Mouse (Mus musculus) lung, postnatal 0 days (tissue): ENCODE results near the gene Neurod2. TPM values are rescaled to one million over a fixed set of nuclear protein-coding genes. Genes with fewer than 3 reads are reported as not detected.

ENCODE experiments used
- ATAC-seq: fragments of 200-750 bp; cut with Nextera tagmentation; 2 replicates; pipeline ENCODE4 v1.8.0; 2017; ENCODE audit warnings: moderate library complexity
- DNase-seq: peaks from one replicate; pipeline ENCODE4 v3.0.0-alpha.2; 2016; ENCODE audit warnings: low spot score
- H3K27ac ChIP-seq: fragments of 300-500 bp; sonication (generic); 2 replicates; pipeline ENCODE4 v1.5.1; 2014; ENCODE audit warnings: antibody characterized with exemption, mild to moderate bottlenecking, low read length, mixed read lengths
- H3K27me3 ChIP-seq: fragments of 300-500 bp; sonication (generic); replicated peaks from 2 replicates; pipeline ENCODE4 v1.6.1; 2014; ENCODE audit warnings: low read length, mixed read lengths; ENCODE audit not compliant: insufficient read depth
- H3K36me3 ChIP-seq: fragments of 300-500 bp; sonication (generic); 2 replicates; pipeline ENCODE4 v1.6.1; 2014; ENCODE audit warnings: low read length, mixed read lengths; ENCODE audit not compliant: insufficient read depth
- H3K4me1 ChIP-seq: fragments of 300-500 bp; sonication (generic); 2 replicates; pipeline ENCODE4 v1.6.1; 2014; ENCODE audit warnings: antibody characterized with exemption, low read depth, low read length, mixed read lengths; ENCODE audit not compliant: insufficient read depth
- H3K4me2 ChIP-seq: fragments of 300-500 bp; sonication (generic); replicated peaks from 2 replicates; pipeline ENCODE4 v1.6.1; 2014; ENCODE audit warnings: low read depth, mild to moderate bottlenecking, low read length, moderate library complexity, mixed read lengths
- H3K4me3 ChIP-seq: fragments of 300-500 bp; sonication (generic); 2 replicates; pipeline ENCODE4 v1.5.1; 2014; ENCODE audit warnings: low read depth, low read length
- H3K9ac ChIP-seq: fragments of 300-500 bp; sonication (generic); replicated peaks from 2 replicates; pipeline ENCODE4 v1.6.1; 2014; ENCODE audit warnings: low read depth, mild to moderate bottlenecking
- H3K9me3 ChIP-seq: fragments of 300-500 bp; sonication (generic); 2 replicates; pipeline ENCODE4 v1.6.1; 2016; ENCODE audit warnings: low read length, mixed read lengths
- CTCF ChIP-seq: IDR thresholded peaks from 2 replicates; pipeline ENCODE4 v1.5.1; 2016; ENCODE audit warnings: antibody characterized with exemption, mild to moderate bottlenecking
- EP300 ChIP-seq: IDR thresholded peaks from 2 replicates; pipeline ENCODE4 v1.6.1; 2016; ENCODE audit warnings: antibody characterized with exemption, mild to moderate bottlenecking, control low read depth
- WGBS: fragments of 180-500 bp; shearing (Covaris S2); extraction: QIAGEN DNeasy Blood & Tissue Kit; methylation state at CpG from one replicate; pipeline ENCODE4 v1.1.7; 2014; 5-methylcytosine and 5-hydroxymethylcytosine counted together
- polyA plus RNA-seq: library from polyadenylated mRNA; unstranded; fragments of >200 nt; fragmentation: Nextera tagmentation; extraction: Ambion mirVana; gene quantifications from 2 replicates; pipeline ENCODE4 v1.2.1, GENCODE M21; 2015

Neurod2 gene
- not detected in 2 replicates for polyA plus RNA-seq

DNA sequence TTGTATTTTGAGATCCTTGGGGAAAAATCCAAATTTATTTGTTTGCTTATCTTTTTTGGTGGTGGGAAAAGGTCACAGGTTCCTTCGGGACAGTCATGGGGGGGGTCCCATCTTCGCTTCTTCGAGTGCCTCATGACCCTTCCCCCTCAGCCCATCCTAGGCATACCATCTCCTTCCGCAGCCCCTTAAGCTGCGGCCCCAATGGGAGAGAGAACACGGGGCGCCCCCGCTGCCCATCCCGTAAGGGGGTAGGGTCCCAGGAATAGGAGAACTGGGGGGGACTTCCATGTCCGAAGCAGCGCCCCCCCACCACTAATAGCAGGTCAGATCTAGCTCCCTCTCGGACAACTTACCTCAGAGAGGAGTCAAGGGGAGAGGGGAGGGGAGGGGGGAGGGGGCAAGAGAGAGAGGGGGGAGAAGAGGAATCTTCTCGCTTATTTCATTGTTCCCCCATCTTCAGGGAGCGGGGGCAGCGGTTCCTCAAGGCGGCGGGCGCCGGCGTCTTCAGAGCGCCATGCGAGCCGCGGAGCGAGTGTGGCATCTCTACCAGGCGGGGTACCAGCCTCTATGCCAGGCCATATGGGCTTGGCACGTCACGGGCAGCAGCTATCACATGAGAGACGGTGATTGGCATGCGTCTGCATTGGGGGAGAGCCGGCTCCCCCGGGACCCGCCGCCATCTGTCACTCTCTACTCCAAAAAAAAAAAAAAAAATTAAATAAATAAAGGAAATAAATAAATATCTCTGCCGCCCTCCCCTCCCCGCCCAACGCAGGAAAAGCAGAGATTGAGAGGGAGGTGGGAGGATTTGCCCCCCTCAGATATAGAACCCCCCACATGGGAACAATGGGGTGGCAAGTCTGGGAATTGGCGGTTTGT lies at the start of gene Neurod2:
Neurod2 (minus strand) TSS at position 568 of the 879 bp plus-strand sequence.
- peaks cover 7% of the 10 kb centered on the region; the same call in 1 of the 2 replicates for H3K4me1 ChIP-seq
- no peaks in the 10 kb centered on the region for H3K36me3 ChIP-seq
- peak within 1 kb of the TSS; percentile 39 for H3K4me2 ChIP-seq
- ATAC-seq (no peak), DNase-seq (no peak)
- H3K9ac ChIP-seq: no peak within 1 kb of the TSS
- peaks cover 86% of the 10 kb centered on the region for H3K27me3 ChIP-seq
- no peaks in the 10 kb centered on the region for H3K9me3 ChIP-seq
- TF ChIP-seq EP300 (no peak), CTCF (no peak)
- H3K4me3 ChIP-seq: peak within 1 kb of the TSS; percentile 25
- WGBS: 2% methylated on average over 30 of the region's 38 CpGs
- no peak within 1 kb of the TSS for H3K27ac ChIP-seq

DNA sequence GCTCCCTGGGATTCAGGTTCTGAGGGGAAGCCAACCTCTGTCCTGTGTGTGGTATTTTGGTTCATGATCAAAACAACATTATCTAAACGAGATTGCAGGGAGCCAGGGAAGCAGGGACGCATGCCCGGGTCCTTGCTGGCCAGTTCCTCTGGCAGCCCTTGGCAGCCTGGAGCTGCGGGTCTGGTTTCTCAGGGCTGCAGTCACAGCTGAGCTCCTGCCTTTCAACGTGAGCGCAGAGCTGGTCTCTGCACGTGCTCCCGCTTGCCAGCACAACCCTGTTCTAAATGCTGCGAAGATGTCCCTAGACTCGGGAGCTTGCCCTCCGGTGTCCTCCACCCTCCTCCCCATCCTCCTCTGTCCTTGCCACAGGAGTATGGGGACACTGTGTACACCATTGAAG lies 48.3 kb upstream of the Neurod2 start:
- no peak overlapping the region for H3K4me2 ChIP-seq
- H3K27ac ChIP-seq: no peak overlapping the region
- no peak for ATAC-seq
- no peak overlapping the region for H3K4me3 ChIP-seq
- H3K36me3 ChIP-seq: peaks cover 46% of the 10 kb centered on the region
- WGBS: 79% methylated on average over 11 of the region's 11 CpGs
- no peak for DNase-seq
- H3K4me1 ChIP-seq: no peaks in the 10 kb centered on the region
- no peaks in the 10 kb centered on the region for H3K27me3 ChIP-seq
- no peaks in the 10 kb centered on the region for H3K9me3 ChIP-seq
- no peak overlapping the region for H3K9ac ChIP-seq
- TF ChIP-seq CTCF (no peak), EP300 (no peak)

DNA sequence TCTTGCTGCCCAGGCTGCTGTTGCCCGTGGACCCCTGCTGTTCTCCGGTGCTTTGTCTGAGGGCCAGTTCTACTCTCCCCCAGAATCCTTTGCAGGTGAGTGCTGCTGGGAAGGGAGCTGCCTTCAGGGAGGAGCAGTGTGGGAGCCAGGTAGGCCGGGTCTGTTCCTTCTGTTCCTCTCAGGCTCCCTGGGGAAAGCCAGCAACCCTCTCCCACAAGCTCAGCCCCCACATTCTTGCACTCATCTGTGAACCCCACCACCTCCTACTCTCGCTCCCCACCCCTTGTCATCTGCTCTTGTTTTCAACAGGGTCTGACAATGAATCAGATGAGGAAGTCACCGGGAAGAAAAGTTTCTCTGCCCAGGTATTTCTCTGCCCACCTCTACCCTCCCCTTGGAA lies 47.3 kb upstream of the Neurod2 start:
- Histone ChIP-seq H3K4me1 (no peaks in the 10 kb centered on the region), H3K27me3 (no peaks in the 10 kb centered on the region), H3K36me3 (peaks cover 46% of the 10 kb centered on the region), H3K9me3 (no peaks in the 10 kb centered on the region), H3K27ac (no peak overlapping the region), H3K9ac (no peak overlapping the region), H3K4me2 (no peak overlapping the region), H3K4me3 (no peak overlapping the region)
- ATAC-seq: no peak
- WGBS: 77% methylated on average over 5 of the region's 5 CpGs
- DNase-seq: no peak
- TF ChIP-seq CTCF (no peak), EP300 (no peak)

DNA sequence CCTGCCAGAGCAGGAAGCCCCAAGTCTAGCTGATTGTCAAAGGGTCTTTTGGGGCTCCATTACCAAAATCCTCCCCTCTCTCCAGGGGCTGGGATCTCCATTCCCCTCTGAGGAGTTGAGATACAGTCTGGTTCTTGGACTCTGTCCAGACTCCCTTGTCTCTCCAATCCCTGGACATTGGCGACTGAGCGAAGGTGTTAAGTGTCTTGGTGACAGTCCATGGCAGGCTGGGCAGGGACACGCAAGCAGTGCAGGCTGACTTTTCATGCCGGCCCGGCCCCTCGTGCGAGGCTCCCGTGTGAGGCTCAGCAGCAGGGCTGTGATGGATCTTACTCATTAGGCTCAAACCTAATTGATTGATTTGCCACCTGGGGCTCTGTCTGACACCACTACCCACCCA lies 44.8 kb upstream of the Neurod2 start:
- no peak for ATAC-seq
- DNase-seq: no peak
- Histone ChIP-seq H3K27me3 (no peaks in the 10 kb centered on the region), H3K4me1 (0 out of 2 replicates have a peak, but pooled peaks cover 2% of the 10 kb centered on the region), H3K4me2 (no peak overlapping the region), H3K4me3 (no peak overlapping the region), H3K9ac (no peak overlapping the region), H3K9me3 (no peaks in the 10 kb centered on the region), H3K27ac (no peak overlapping the region), H3K36me3 (peaks cover 40% of the 10 kb centered on the region)
- TF ChIP-seq CTCF: no peak
- TF ChIP-seq EP300: no peak
- WGBS: 57% methylated on average over 8 of the region's 8 CpGs

DNA sequence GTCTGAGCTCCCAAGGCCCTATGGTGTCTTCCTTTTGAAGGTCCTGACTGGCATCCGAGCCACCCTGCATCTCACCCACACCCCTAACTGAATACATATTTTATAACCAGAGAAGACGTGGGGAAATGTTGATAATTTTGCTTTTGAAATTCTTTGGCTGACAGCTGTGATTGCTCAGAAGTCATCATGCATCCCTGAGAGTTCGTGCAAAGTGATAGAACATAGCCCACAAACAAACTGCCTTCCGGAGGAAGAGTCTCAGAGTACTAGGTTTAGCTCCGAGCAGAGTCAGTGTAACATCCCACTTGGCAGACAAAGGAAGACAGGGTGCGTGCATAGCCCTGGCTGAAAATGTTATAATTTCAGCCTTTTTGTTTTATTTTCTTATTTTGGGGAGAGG lies 43.8 kb upstream of the Neurod2 start:
- WGBS: 74% methylated on average over 6 of the region's 6 CpGs
- no peak for TF ChIP-seq CTCF
- no peak for TF ChIP-seq EP300
- ATAC-seq: no peak
- Histone ChIP-seq H3K36me3 (peaks cover 32% of the 10 kb centered on the region), H3K4me3 (no peak overlapping the region), H3K9me3 (no peaks in the 10 kb centered on the region), H3K9ac (no peak overlapping the region), H3K4me2 (no peak overlapping the region), H3K4me1 (0 out of 2 replicates have a peak, but pooled peaks cover 2% of the 10 kb centered on the region), H3K27me3 (no peaks in the 10 kb centered on the region), H3K27ac (no peak overlapping the region)
- DNase-seq: no peak

DNA sequence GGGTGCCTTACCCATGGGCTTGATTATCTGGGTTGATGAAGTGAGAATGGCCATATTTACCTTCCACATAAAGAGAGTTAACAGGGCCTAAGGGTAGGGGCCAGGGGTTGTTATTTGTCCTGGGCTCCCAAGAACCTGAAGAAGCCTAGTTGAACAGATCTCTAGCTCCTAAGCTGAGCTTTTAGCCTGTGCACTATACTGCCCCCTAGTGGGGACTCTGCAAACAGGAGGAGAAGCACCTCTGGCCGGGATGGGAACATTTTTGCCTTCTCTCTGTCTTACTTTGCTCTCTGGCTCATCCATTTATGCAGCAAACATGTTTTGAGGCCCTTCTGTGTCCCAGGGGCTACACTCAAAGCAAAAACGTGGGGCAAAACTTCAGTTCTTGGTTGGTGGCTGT lies 43.0 kb upstream of the Neurod2 start:
- H3K4me1 ChIP-seq: 0 out of 2 replicates have a peak, but pooled peaks cover 2% of the 10 kb centered on the region
- peak; percentile 95 for TF ChIP-seq CTCF
- TF ChIP-seq EP300: no peak
- ATAC-seq: peak; percentile 27; the same call in 1 of the 2 replicates
- H3K9ac ChIP-seq: no peak overlapping the region
- H3K36me3 ChIP-seq: peaks cover 26% of the 10 kb centered on the region
- peak; percentile 83 for DNase-seq
- no peaks in the 10 kb centered on the region for H3K9me3 ChIP-seq
- WGBS: 6% methylated on average over 2 of the region's 2 CpGs
- H3K27me3 ChIP-seq: no peaks in the 10 kb centered on the region
- H3K4me3 ChIP-seq: no peak overlapping the region
- no peak overlapping the region for H3K27ac ChIP-seq
- no peak overlapping the region for H3K4me2 ChIP-seq
